Mouse (Mus musculus) kidney, adult 9 months (tissue): Measurements from ENCODE around the gene Fam228a.
"Not testable (repeated sequence)": the region's sequence is repeated elsewhere in the genome, so short reads cannot be mapped to it uniquely, and the experiment has no call there.

Source experiments
- DNase-seq: peaks from one replicate; pipeline ENCODE4 v3.0.0; 2022

Gene Fam228a

DNA sequence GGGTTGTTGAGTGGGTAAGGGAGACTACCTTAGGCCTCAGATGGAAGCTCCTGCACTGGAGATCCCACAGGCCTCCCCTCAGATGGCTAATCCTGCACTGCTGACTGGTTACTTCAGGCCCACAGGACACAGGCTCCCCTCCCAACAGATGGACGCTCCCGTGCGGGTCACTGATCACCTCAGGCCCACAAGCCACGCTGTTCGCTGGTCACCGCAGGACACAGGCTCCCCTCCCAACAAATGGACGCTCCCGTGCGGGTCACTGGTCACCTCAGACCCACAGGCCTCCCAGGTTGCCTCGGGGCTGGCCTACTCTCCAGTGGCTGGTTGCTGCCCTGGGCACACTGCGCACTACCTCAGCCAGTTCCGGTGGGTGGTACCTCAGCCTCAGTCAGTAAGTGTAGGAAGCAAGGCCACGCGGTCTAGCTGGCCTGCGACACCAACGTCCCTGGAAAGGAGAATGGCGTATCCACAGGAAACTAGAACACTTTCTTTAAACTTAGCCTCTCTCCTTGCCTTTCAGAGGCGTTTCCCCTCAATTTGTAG lies at the start of gene Fam228a:
Gene Fam228a (minus strand): TSS at position 400 of the 546 bp plus-strand sequence.
- no peak for DNase-seq

DNA sequence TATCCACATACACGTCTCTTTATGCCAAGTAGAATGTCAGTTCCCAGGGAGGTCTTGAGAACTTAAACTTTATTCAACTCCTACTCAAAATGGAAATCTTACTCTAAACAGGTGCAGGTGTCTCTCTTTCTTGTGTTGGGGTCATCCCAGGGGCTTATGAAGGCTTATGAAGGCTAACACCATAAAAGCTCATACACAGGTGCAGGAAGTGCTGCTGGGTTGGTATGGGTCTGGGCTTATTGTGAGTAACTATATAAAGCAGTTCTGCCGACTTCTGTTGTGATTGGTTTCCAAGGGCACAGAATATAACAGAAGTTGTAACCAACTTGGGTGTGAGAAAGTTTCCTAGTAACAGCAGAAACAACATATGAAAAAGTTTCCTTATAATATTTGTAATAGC lies 46.2 kb upstream of the Fam228a start:
- DNase-seq, result no peak

DNA sequence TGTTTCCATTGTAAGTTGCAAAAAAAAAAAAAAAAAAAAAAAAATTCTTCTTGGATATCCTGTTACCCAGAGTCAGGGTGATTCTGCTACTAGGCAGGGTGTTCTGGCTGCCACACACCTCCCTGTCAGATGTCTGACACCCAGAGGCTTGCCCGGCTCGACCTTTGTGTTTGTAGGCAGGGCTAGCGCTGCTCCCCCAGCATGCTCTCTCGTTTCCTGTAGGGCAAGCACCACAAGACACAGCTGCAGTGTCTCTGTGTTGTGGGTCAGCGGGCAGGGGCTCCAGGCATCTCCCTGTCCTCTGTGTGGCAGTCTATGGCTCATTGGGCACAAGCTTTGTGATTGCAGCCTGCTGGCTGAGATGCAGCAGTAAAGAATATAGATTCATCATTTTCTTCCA lies 45.4 kb upstream of the Fam228a start:
- DNase-seq, result peak; percentile 66

DNA sequence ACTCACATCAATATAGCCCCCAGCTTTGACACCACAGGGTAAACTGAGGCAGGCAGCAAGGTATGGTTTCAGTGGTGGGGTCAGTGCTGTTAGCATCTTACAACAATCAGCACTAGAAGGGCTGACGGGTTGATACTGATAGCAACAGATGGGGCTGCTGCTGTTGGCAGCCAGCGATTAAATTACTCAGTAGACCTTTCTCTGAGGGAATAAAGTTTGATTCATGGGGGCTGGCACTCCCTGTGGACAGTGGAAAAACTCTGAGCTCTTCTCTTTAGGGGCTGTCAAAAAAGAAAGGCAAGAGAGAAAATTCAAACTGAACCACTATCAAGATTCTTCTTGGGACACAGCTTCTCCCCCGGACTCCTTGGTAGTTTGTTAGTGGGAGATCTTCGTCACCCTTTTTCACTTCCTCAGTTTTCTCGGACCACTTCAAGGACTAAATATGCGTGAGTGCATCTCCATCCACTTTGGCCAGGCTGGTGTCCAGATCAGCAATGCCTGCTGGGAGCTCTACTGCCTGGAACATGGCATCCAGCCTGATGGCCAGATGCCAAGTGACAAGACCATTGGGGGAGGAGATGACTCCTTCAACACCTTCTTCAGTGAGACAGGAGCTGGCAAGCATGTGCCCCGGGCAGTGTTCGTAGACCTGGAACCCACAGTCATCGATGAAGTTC lies 43.6 kb upstream of the Fam228a start:
- DNase-seq, result peak; percentile 26

DNA sequence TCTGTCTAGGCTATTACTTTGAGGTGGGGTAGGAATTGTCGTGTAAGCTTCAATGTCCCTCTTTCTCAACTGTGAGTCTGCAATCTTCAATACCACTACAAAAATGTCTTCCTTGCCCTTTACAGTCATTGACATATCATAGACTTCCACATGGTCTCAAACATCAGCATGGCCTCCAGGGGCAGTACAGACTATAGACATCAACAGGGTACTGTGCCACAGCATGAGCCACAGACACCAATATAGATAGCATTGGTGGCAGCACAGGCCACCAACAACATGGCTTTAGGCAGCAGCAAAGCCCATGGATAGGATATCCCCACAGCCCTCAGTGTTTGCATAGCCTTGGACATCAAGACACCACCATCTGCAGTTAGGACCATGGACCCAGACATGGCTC lies 43.0 kb upstream of the Fam228a start:
- DNase-seq, result no peak

DNA sequence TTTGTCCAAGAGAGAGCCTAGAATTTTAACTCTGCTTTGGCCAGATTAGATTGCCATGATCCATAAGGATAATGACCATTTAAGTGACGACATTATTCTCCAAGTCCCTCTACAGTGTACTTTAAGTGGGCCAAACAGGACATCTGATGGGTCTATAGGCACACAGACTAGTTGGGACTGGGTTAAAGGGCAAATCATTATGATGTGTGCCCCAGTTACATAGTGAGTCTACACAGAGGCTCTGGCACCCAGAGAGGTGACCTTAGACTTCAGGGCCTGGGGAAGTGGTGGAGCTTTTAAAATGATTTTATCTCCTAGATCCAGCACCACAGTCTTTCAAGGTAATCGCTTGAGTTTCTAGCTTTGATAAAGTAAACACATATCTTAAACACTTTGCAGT lies 42.0 kb upstream of the Fam228a start:
- DNase-seq, result no peak

DNA sequence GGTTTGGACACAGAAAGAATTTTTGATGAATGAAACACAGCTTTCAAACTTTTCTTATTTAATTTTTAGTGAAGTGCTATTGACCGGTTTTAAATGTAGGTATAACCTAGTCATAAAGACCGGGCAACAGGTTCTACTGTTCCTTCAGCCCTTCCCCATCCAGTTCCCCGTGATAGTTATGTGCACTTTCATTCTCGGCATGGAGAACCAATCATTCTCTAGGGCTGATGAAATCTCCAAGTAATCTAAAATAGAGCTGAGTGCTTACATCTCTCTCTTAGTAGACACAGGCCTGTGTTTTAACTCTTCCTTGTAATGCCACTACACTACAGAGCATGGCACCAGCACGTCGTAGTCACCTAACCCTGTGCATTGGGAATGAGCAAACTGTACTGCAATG lies 39.5 kb upstream of the Fam228a start:
- no peak for DNase-seq

DNA sequence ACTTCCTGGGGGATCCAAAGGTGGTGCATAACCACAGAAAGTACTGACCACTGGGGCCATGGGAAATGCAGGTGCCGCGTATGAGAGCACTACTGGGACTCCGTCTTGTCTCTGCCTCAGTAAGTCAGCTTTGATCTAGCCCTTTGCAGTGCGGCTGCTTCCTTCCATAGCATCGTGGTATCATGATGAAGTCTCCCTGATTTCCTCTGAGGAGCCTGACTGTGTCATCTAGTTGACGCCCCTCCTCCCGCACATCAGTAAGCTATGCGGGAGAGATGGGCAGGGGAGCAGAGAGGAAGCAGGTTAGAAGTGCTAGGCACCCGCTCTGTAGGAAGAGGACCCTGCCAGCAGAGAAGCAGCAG lies 37.3 kb upstream of the Fam228a start:
- DNase-seq, result no peak

DNA sequence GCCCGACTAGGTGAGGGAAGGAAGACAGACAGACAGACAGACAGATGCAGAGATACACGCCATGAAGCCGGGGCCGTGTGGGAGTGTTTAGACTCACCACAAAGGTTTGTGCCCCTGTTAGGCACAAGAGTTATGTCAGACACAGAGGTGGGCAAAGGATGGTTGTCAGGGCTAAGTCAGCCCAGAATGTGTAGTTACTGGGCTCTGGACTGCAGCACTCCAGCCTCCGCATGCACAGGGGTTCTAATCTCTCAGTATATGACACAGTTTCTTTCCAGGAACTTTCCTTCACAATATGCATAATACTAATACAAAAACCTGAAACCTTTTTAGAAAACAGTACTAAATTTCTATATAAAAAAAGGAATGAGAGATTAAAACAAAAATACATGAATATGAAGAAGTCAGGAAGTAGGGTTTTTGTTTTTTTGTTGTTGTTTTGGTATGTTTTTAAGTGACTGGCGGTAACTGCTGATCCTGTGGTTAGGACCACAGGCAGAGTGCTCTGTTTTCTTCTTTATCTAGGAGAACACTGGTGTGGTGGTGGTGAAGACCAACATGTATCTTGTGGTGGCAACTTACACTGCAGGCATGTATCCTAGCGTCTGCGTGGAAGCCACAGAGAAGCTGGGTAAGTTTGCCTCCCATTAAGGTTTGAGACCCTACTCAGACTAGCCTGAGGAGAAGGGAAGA lies 36.8 kb upstream of the Fam228a start:
- no peak for DNase-seq

DNA sequence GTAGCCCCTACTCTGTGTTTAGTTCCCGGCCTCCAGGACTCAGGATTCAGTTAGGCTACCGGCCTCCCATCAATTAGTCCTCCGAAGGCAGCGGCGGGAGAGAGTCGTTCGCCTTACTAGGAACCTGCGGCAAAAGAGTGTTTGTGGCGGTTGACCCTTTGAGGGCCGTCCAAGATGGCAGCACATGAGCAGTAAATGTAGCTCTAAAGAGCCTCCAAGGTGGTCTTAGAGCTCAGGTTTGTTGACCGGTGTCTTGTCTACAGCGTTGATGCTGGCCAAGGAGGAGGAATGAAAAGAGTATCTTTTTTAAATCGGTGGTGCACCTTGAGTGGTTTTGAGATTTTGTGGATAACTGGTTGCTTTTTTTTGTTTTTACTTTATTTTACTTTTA lies 31.1 kb upstream of the Fam228a start:
- DNase-seq, result no peak

DNA sequence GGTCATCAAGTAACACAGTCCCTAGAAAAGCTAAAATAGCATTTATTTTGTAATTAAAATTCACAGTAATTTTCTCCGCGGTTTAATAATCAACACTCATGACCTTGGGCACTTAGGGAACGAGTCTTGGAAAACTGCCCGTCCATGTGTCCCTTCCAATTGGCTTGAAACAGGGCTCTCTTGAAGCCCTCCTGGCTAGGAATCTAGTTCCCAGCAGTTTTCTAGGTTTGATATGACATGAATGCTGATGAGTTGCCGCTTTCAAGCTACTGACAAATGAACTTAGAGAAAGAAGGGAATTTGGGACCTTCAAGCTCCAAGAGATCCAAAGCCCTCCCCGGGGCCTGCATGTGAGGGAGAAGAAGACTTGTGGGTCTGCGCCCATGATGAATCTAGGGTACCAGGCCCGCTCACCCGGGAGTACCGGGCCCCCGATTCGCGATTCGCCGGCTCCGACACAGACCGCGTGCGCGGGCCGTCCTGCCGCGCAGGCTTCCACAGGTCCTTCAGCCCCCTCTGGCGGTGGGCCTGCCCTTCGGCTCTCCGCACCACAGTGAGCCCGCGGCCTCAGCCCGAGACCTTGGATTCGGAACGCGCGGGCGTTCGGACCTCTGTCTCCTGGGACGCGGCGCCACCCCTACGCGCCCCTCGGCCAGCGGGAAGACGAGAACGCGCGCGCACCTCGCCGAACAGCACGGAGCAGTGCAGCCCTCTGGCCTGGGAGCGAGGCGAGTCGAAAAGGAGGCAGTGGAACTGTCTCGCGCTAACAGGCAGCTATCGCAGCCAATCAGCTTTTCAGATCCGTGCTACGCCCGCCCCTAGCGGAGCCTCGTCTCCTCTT lies 30.5 kb upstream of the Fam228a start, which contains the start of the genes Pfn4 and Fam228b:
Gene Pfn4 (plus strand): TSS at position 531 of the 841 bp plus-strand sequence.
Gene Fam228b (minus strand): TSS at position 776 of the 841 bp plus-strand sequence.
- DNase-seq, result peak; percentile 97

DNA sequence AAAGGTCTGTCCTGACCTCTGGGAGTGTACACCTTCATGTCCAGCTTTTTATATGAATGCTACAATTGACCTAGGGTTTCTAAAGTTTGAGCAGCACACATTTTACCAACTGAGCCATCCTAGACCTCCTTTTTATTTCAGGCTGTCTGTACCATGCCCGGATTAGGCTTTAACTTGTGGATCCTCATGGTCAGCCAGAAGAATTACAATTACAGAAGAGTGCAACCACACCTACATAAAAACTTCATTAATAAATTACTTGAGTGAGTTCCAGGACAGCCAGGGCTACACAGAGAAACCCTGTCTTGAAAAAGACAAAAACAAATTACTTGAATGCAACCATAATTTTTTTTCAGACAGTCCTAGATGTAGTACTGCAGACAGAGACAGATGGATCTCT lies 18.8 kb upstream of the Fam228a start:
- peak; percentile 46 for DNase-seq

DNA sequence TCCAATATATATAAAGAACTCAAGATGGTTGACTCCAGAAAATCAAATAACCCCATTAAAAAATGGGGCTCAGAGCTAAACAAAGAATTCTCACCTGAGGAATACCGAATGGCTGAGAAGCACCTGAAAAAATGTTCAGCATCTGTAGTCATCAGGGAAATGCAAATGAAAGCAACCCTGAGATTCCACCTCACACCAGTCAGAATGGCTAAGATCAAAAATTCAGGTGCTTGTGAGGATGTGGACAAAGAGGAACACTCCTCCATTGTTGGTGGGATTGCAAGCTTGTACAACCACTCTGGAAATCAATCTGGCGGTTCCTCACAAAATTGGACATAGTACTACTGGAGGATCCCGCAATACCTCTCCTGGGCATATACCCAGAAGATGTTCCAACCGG lies 16.2 kb upstream of the Fam228a start:
- DNase-seq, result not testable (repeated sequence)

DNA sequence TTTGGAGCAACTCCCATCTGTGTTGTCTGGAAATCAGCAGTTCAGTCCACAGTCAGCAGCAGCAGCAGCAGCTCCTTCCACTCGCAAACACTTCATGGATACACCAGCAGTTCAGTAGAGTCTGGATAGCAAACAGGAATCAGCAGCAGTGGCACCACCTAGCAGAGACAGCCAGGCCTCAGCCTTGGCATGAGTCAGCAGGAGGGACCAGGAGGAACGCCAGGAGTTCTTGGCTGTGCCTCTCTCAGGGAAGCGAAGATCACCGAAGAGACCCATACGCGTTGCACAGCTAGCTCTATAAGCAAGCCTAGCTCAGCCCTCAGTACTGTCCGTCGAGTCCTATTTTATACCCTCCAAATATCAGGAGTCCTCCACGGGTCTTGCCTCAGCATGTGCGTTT lies 6.3 kb upstream of the Fam228a start:
- DNase-seq, result no peak

DNA sequence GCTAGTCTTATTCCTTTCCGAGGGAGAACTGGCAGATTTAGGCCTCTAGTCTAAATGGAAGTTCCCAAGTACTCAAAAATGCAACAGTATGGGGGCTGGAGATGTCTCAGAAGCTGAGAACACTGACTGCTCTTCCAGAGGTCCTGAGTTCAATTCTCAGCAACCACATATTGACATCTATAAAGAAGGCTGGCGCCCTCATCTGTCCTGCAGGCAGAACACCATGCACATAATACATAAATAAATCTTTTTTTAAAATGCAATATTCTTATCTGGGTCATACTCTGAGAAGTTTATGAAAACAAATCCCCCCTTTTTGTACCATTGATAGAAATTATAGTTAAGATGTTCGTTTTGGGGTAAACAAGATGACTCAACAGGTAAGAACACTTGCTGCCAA lies 4.0 kb upstream of the Fam228a start:
- no peak for DNase-seq

DNA sequence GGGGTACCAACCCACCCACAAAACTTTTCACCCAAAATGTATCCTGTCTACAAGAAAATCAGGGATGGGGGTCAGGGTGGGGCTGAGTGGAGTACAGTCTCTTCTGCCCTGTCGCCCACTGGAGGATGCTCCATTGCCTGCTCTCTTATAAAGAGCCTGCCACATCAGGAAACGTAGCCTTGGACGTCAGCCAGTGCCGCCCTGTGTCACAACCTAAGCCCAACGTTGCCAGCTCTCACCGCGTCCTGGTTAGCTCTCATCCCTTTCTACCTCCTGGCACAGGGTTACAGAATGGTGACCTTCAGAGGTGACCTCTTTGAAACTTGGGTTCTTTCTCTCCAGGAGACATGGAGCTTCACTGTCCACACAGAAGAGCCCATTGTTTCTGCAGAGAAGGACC lies 2.6 kb upstream of the Fam228a start:
- no peak for DNase-seq

DNA sequence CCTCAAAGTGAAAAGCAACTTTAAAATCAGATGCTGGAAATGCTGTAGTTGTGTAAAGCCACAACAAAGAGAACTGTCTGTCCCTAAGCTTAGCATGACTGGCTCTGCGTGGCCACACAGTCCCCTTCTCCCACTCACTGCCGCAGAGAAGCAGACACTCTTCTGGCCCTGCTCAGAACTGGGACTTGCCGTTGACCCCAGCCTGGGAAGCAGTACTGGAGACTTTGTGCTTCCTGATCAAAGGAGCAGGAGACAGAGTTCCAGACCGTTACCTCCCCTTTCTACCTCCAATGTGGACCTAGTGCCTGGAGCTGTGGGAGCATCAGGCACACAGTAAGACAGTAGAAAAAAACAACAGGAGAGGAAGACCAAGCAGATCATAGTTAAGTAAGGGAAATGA lies 5.9 kb downstream of the Fam228a start:
- DNase-seq, result no peak

DNA sequence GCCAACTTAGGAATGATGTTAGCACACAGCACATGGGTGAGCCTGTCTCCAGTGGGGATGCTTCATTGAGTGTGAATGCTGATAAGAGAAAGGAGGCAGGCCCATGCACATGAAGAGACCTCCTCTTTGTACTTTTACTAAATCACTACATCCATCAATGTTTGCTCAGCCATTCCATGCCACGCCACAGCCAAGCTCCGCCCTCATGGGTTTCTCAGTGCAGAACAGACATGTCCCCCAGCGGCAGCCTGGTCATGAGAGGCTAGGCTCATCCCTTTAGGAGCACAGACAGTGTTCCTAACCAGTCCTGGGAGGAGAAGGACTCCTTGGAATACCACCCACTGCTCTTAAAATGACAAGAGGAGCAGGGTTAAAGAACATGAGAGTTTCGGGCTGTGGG lies 6.6 kb downstream of the Fam228a start:
- no peak for DNase-seq

DNA sequence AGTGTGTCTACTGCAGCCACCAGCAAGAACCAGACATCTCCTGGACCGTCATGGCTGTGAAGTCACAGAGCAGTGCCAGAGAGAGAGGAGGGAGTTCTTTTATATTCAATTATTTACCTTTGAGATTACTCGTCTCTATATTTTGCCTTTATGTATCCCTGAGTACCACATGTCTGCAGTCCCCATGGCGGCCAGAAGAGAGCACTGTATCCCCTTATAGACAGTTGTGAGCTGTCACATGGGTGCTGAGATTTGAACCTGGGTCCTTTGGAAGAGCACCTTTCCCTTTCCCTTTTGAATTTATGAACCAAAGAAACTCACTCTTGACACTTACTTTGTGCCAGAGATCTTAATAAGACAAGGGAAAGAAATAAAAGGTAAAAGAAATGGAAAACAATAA lies 9.1 kb downstream of the Fam228a start:
- DNase-seq, result no peak

DNA sequence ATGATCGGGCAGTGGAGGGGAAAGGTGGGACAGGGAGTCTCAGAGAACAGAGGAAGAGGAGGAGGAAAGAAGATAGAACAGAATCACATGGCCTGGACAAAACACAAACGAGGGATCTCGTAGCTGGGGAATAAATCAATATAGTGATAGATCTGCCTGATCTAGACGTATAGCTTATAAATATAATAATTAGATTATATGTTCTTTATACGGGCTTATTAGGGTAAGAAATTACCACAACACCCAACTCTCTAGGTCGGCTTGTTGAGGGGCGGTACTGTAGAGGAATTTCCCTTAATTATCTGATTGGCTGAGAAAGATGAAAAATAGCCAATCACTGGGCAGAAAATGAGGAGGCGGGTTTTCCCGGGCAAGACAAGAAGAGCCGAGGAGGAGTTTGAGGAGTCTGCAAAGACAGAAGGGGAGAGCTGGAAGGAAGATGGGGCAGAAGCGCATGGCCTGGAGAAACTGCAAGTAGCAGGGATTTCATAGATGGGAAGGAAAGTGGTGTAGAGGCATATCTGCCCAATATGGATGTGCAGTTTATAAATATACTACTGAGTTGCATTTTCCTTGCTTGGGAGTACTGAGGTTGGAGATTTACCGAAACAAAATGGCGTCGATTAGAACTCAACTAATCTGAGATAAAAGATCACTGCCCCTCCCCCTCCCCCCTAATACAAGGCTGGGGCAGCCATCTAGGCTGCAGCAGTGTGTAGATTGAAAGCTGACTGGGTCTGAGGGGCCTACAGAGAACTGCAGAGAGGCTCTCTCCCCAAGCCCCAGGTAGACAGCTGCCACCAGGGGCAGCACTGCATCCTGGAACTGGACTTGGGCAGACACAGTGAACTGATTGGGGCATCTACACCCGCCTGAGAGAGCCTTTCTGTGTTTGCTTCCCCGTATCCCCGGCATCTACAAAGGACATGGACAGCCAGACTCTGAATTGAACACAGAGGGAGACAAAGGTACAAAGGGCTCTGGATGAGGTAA lies 18.2 kb downstream of the Fam228a start:
- DNase-seq, result no peak

DNA sequence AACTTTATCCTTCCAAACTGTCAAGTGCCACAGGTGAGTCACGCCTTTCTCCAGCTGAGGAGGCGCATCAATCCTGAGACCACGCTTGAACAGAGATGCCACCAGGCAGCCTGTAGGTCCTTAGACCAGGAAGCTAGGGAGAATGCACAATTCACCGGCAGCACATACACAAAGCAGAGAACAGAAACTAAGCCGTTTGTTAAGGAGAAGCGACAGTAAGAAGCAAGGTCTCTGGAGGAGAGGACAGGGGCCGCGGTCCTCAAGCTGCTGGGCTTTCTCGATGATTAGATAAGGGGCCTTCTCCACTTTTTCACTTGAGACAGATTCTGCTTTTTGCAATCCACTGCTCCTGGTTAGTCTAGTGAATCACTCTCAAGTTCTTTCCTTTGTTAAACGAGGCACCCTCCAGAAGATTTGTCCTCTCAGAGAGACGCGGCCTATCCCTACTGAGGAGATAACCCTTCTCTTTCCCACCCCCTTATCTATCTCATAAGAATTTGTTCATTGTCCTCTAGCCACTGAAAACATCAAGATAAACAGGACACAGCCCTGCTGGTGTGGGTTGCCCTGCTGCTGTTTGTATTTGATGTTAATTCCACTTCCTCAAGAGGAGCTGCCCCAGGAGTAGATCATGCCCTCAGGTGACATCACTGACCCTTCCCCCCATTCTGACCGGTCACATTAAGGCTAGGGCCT lies 19.0 kb downstream of the Fam228a start:
- DNase-seq, result no peak

DNA sequence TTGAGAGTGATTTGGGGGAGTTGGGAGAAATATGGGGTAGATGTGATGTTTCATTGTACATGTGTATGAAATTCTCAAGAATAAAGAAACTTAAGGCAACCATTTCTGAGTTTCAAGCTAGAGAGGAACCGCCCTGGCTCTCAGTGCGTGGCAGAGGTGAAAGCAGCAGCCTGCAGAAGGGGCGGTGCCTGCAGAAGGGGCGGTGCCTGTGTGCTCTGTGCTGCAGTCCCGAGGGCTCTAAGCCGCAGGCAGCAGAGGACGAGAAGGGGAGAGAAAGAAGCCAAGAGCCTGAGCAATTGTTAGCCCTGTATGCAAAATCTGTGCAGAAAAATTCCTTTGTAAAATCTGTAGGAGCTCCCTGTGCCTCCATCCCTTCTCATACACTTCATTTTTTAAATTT lies 20.8 kb downstream of the Fam228a start:
- peak; percentile 14 for DNase-seq
